Mouse (Mus musculus) urinary bladder, postnatal 10 days (tissue): ENCODE results near the gene Slc17a7.
"Not testable (repeated sequence)": the region's sequence is repeated elsewhere in the genome, so short reads cannot be mapped to it uniquely, and the experiment has no call there.

Experiments
- DNase-seq: peaks from one replicate; pipeline ENCODE4 v3.0.0; 2022; ENCODE audit warnings: low spot score

The Slc17a7 gene

DNA sequence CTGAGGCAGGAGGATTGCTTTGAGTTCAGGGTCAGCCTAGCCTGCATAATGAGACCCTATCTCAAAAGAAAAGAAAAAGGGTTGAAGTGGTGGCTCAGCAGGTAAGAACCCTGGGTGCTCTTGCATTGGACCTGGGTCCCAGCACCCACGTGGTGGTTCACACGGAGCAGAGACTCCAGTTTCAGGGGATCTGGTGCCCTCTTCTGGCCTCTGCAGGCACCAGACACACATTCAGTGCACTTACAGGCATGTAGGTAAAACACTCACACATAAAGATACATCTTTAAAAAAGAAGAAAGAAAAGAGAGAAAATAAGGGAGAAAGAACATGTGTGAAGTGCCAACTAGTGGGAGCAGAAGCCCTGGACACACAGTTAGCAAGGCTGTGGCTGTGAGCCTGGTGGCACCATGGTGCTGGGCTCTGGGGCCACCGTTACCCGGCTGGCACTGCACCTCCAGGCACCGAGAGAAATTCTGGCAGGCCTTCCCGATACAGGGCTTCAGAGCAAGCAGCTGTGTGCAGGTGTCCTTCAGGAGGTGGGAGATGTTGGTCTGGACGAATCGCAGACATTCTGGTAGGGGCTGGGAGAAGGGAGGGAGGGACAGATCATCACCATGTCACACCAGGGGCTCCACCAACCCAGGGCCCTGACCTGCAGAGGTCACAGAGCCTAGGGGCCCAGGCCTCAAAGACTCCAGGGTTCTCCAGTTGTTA is 30.1 kb upstream of the Slc17a7 start:
- no peak for DNase-seq

- DNase-seq, result no peak
Measured at GRCm38 (mm10) chr7:45134544-45135026, 29.2 kb upstream of the Slc17a7 start.

DNA sequence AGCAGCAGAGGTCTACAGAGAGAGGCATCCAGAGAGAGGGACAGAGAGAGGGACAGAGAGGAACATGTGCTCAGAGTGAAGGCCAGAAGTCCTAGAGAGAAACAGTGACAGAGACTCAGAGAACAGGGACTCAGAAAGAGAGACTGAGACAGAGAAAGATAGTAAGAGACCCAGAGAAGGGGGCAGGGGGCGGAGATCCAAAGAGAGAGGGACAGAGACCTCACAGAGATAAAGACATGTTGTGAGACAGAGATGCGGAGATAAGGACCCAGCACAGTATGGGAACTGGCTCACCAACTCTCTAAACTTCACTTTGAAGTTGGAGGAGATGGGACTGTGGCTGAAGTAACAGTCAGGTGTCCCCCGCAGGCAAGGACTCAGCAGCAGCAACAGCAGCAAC is 28.4 kb upstream of the Slc17a7 start:
- DNase-seq, result no peak

GRCm38 (mm10) chr7:45135993-45136567 is 27.7 kb upstream of the Slc17a7 start, which contains the start of the genes Gm45713 and Flt3l:
Gene Gm45713 (minus strand): TSS chr7:45136231.
Gene Flt3l (minus strand): TSS chr7:45136432.
- peak; percentile 75 for DNase-seq

DNA sequence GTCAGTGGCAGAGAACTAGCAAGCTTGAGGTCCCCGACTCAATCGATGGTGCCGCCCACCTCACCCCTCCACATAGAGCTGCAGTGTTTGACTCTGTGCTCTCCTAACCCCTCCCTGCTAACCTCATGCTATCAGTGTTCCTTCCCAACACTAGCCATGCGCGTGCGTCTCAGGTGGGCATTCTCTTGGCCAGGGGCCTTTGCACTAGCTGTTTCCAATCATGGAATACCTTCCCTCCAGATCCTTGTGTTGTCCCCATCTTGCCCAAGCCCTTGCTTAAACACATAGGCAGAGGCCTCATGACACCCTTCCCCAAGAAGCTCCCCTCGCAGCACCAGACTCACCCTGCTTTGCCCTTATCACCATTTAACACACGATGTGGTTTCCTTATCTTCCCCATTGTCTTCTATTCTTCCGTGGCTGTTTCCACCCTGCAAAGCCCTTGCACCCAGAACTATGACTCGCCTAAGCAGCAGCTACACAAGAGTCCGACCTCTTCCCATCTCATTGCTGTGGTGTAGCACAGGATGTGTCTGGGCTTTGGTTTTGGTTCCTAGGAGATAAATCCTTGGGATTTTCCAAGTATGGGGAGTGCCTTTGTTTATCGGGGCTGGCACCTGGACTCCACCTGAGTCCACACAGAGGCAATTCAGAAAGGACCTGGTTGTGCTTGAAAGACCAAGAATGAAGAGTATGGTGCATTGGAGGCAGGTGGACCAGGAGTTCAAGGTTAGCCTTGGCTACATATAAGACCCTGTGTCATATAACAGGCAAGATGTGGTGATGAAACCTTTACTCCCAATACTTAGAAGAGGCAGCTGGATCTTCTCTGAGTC is 26.4 kb upstream of the Slc17a7 start:
- no peak for DNase-seq

GRCm38 (mm10) chr7:45138403-45138802 is 25.3 kb upstream of the Slc17a7 start:
- no peak for DNase-seq

GRCm38 (mm10) chr7:45139904-45140723 is 23.6 kb upstream of the Slc17a7 start:
- no peak for DNase-seq

DNA sequence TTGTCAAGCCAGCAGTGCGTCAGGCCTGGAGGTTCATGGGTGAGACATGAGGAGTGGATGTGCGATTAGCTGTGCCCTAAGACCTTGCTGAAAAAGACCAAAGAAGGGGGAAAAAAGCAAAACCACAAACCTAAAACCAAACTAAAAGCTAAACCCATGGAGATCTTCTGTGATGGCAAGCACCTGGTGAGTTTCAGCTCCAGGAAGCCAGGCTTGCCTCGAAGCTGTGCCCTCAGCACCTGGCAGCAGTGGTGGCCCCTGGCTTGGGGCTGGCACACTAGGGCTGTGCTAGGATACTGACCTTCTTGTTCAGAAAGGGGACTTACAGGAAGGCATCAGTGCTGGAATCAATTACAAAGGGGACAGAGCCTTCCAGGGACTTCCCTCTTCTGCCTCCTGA is 22.4 kb upstream of the Slc17a7 start:
- no peak for DNase-seq

DNA sequence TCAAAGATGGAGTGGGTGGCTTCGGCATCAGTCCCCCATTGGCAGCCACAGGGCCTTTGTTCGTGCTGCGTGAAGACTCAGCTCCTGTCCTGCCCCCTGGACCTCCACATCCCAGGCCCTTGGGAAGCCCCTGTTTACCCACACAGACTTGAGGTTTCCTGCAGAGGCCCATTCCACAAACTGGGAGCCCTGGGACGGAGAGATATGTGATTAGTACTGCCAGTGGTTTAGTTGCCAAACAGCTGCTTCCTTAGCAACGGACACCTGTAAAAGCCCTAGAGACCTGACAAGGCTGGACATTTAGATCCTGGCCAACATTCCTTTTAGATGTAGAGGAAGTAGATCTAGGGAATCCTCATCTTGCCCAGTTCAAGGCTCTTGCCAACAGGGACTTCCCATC is 21.8 kb upstream of the Slc17a7 start:
- no peak for DNase-seq

DNA sequence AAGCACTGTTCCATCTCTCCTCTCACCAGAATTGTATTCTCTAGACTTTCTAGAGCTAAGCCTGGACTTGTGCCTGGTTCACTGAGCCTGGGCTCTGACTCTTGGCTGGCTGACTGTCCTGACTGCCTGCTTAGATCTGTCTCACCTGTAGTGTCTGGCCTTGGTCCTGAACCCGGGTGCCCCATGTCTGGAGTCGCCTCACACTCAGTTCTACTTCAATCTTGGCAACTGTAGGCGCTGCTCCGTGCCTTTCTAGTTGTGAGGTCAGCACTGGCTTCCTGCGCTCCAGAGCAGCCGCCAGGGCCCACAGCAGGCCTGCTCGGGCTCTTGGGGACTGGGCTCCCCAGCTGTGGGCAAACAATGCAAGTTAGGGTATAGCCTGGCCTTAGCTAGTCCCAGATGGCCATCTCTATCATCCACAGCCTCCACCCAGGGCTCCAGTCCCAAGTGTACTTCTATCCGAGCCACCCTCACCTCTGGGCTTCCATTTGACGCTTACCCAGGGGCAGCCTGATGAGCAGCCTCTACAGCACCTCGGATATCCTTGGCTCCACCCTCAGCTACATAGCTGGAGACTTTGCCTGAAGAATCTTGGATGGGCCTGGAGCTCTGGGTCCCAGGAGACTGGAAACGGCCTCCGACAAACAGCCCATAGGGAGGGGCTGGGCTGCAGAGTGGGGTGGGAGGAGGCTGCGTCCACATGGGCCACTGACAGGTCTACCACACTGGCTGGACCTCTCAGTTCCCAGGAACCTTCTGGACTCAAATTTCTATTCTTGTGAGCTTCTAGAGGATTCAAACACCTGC is 19.2 kb upstream of the Slc17a7 start:
- DNase-seq, result no peak

DNA sequence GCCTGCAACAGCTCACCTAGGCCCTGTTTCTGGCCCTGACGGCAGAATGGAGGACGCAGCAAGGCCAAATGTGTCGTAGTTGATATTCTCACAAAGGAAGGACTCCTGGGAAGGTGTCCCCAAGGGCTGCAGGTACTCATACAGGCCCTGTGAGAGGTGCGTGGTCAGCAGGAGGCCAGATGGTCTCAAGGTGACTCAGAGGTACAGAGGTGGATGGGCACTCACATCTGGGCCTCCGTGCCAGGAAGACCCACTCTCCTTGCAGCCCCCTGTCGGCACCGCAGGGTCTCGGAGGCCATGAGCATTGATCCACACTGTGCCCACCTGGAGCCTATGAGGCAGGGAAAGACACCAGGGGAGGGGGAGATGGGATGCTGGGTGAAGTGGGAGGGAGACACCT is 18.3 kb upstream of the Slc17a7 start:
- DNase-seq, result no peak

DNA sequence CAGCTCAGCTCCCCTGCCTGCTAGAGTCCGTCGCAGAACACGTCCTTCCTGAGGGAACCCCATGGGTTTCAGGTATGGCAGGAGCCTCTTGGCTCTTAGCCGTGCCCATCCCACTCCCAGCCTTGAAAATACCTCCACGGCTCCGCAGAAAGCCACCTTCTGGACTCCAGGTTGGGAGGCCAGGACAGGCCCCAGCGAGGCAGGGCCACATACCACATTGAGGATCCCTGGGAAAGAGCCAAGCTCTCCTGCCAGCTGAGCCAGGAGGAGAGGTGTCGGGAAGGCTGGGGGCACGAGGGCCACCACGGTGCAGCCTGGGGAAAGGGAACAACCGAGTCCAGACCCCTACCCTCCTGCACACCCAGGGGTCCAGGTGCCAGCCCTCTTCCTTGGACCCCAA is 16.5 kb upstream of the Slc17a7 start:
- DNase-seq, result no peak

DNA sequence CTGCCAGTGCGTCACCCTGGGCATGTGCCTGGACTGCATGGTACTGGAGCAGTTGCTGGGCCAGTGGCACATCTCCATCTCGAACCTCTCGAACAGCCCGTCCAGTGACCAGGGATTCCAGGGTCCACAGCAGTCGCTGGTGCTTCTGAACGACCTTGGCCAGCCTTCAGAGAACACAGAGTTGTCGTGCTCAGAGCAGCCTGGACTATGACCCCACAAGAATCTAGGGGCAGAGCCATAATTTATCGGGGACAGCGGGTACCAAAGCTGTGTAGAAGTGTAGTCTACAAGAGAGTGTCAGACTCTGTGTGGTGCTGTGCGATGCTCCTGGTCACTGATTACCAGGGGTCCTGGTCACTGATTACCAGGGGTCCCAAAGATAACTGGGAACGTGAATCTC is 15.8 kb upstream of the Slc17a7 start:
- no peak for DNase-seq

DNA sequence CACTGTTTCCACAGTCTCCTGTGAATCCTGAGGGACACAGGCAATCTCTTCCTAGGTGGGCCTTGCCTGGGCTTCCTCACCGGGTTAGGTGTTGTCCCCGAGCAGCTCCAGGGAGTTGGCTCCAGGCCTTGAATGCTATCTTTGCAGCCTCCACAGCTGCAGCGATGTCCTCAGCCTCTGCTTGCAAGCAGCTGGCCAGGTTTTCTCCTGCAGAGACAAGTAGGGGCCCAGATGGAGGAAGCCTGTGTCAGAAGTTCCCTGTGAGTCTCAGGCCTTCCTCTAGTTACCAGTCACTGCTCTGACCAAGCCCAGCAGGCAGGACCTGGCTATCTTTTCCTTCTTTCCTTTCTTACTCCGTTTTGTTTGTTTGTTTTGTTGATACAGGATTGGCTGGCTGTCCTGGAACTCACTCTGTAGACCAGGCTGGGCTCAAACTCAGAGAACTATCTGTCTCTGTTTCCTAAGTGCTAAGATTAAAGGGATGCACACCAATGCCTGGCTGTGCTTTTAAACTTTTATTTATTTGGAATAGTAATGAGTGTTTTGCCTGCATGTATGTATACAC is 15.1 kb upstream of the Slc17a7 start:
- DNase-seq, result no peak

DNA sequence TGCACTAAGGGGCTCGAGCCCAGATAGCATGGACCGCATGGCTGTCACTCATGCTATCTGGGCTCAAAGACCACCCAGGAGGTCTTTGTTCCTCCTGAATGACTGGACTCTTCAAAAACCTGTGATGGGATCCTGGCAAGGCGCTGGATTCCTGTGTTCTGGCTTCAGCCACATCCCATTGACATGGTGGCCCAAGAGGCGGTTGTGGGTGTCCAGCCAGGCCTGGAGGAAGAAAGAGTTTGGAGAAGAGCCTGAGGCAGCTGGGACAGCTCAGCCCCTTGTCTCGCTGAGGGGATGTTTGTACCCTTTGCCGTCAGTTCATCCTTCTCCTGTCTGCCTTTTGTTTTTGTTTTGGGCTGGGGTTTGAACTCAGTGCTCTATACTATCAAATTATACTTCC is 14.2 kb upstream of the Slc17a7 start:
- DNase-seq, result no peak

DNA sequence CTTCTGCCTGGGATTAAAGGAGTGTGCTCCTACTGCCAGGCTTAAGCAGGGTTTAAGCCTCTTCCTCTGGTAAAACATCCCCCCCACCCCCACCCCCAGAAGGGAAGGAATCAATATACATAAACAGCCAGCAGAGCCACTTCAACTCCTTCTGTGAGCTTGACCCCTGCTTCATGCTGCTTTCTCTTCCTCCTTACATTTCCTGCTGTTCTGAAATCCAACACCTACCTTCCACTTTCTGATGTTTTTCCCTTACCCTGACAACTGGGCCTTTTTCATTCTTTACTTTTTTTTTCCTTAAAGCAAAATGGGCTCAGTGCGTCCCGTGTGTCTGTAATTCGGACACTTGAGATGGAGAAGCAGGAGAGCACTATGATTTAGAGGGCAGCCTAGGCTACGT is 13.4 kb upstream of the Slc17a7 start:
- DNase-seq, result no peak

DNA sequence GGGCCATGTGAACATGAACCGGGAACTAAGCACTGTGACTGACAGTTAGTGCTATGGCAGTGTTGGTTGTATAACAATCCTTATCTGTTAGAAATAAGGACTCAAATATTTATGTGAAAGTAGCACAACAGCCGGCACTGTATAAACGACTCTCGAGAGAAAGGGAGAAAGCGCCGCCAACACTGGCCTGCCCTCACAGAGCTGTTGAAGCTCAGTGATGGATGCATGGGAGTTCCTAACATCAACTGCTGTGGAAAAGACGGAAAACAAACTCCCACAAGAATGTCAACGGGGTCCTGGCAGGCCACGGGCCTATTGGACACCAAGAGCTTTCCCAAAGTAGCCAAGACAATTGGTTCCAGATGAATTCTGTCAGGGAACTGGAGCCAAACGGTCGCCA is 12.4 kb upstream of the Slc17a7 start:
- no peak for DNase-seq

- DNase-seq, result not testable (repeated sequence)
Measured at GRCm38 (mm10) chr7:45153052-45153451, 10.7 kb upstream of the Slc17a7 start.

DNA sequence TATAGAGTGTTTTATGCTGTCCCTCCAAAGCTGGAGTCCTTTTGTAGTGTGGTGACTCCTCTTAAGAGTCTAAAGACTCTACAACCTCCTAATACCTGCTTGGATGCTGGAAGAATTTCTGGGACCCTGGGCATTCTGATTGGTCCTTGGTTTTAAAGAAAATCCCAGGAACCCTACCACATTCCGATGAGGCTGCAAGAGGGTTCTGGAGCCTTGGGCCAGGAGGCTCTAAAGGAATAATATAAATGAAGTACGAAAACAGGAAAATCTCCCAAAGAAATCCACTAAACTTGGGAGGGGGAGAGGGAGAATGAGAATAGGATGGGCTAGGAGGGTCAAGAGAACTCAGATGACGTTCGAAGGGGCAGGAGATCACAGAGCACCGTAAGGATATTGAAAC is 10.2 kb upstream of the Slc17a7 start:
- DNase-seq, result no peak

GRCm38 (mm10) chr7:45154096-45154992 is 9.4 kb upstream of the Slc17a7 start, which contains the start of the genes Pih1d1 and Aldh16a1:
Gene Pih1d1 (plus strand): TSS chr7:45154303.
Gene Aldh16a1 (minus strand): TSS chr7:45154584.
- peak; percentile 91 for DNase-seq
